Mouse (Mus musculus) liver, embryonic 14.5 days (tissue): ENCODE measurements around the gene Tnfsf13.

Experiments used
- CTCF ChIP-seq: IDR thresholded peaks from 2 replicates; pipeline ENCODE4 v1.5.1; 2016; ENCODE audit warnings: antibody characterized with exemption, low read depth, control low read depth
- EP300 ChIP-seq: IDR thresholded peaks from 2 replicates; pipeline ENCODE4 v1.6.1; 2016; ENCODE audit warnings: antibody characterized with exemption, low read depth

DNA sequence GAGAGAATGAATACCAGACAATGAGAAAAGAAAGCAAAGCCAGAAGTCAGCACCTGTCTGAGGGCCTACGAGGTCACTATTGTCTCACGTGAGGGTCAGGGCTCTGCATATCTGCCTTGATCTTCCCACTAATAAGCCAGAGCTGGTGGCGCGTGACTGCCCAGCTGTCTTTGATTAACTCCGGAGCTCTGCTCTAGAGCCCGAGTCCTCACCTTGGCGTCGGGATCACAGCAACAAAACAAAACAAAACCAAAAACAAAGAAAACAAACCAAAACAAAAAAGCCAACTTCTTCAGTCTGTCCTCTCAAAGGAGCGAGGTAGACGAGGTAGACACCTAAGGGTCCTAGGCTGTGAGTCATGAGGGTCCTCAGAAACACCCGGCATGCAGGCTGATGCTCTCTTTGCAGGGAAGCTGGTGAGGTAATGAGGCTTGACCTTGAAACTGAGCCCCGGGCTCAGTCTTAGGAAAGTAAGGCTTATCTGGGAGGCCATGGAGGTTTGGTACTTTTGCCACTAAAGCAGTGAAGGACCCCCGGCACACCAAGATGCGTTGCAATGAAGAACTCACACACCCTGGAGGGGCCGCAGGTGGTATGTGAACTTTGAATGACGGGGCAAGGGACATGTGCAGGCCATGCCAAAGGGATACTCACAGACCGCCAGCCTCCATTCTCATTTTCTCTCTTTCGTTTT is 29.2 kb upstream of the Tnfsf13 start:
- TF ChIP-seq EP300 (no peak), CTCF (no peak)
